Mouse (Mus musculus) stomach, postnatal 0 days (tissue): ENCODE data around the gene Gm49368.

ENCODE experiments used
- CTCF ChIP-seq: IDR thresholded peaks from 2 replicates; pipeline ENCODE4 v1.5.1; 2016; ENCODE audit warnings: antibody characterized with exemption, low read depth, mild to moderate bottlenecking, moderate library complexity
- EP300 ChIP-seq: optimal IDR thresholded peaks from 2 replicates; pipeline ENCODE3; 2016; ENCODE audit warnings: antibody characterized with exemption

GRCm38 (mm10) chr7:128024932-128025331, 37.6 kb upstream of the Gm49368 start:
- TF ChIP-seq CTCF = no peak
- TF ChIP-seq EP300 = no peak
